Mouse (Mus musculus): ENCODE data around the gene Zfp637.

- TF ChIP-seq CTCF (IDR thresholded peaks at IDR 0.05; ENCODE audit: low read depth), result no peak
- TF ChIP-seq EP300 (IDR thresholded peaks at IDR 0.05; ENCODE audit: low read depth), result peak; percentile 50; the same call in 1 of the 2 replicates
Observed at GRCm38 (mm10) chr6:117844597-117844996, 3.6 kb downstream of the Zfp637 start.

All from liver, postnatal 0 days (tissue).